16 mouse cellular contexts compared by ENCODE assay signal in the genomic region with DNA sequence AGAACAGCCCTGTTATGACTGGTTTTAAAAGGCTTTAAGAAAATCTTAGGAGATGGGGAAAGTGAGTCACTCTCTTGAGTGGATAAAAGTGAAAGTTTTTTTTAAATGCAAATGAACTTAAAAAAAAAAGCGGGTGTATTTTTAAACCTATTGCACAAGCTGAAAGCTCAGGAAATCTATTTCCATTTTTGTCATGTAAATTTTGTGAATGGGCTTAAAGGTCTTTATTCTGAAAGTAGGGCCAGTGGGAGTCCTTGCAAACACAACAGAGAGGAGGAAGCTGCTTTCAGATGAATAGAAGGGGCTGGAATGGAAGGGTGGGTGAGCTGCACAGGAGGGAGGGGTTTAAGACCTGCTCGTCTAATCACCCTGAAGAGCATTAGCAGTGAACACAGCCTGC.
A peak's percentile ranks its signal among the peaks of the same experiment; 100 is the strongest.
DNase-seq lines count a peak whose midpoint lies in the region; ATAC-seq and TF ChIP-seq lines count a peak whose summit lies in the region.
"Had no signal": no experiment of that assay in that cellular context is flagged by ENCODE, and none has a peak within 500 bp of the region (broad histone marks: within the 10 kb centered on the region; RNA-seq: fewer than 3 reads in every experiment).

No protein-coding gene starts in this region.

- TF ChIP-seq POLR2A in kidney, adult 2 months (IDR thresholded peaks at IDR 0.05; ENCODE audit: low read depth, low read length) = no peak

- no peak for TF ChIP-seq CTCF in hindbrain, postnatal 0 days (IDR thresholded peaks at IDR 0.05; ENCODE audit: low read depth)
- TF ChIP-seq CTCF in intestine, postnatal 0 days (IDR thresholded peaks at IDR 0.05; ENCODE audit: low read depth) = no peak
- TF ChIP-seq CTCF in kidney, adult 2 months (conservative IDR thresholded peaks at IDR 0.05; ENCODE audit: insufficient read depth, insufficient read length, low read depth, low read length) = no peak

- no peak overlapping the region for H3K4me3 ChIP-seq in hindbrain, embryonic 10.5 days
- H3K4me3 ChIP-seq in hindbrain, postnatal 0 days (ENCODE audit: low read length) = no peak overlapping the region
- no peak overlapping the region for H3K4me3 ChIP-seq in forebrain, embryonic 12.5 days (replicated peaks)
- no peak overlapping the region for H3K4me3 ChIP-seq in midbrain, embryonic 13.5 days (replicated peaks)
- no peak overlapping the region for H3K4me3 ChIP-seq in intestine, postnatal 0 days (ENCODE audit: low read depth, low read length)
- H3K4me3 ChIP-seq in kidney, adult 2 months (ENCODE audit: insufficient read depth, low read depth, low read length) = no peak overlapping the region

- no peak overlapping the region for H3K27ac ChIP-seq in hindbrain, embryonic 10.5 days
- no peak overlapping the region for H3K27ac ChIP-seq in hindbrain, postnatal 0 days
- no peak overlapping the region for H3K27ac ChIP-seq in forebrain, embryonic 12.5 days
- H3K27ac ChIP-seq in midbrain, embryonic 13.5 days = no peak overlapping the region
- H3K27ac ChIP-seq in intestine, postnatal 0 days (ENCODE audit: low read depth, low read length) = no peak overlapping the region
- H3K27ac ChIP-seq in kidney, adult 2 months (ENCODE audit: insufficient read depth, low read depth, low read length) = no peak overlapping the region
- H3K27ac ChIP-seq: liver, embryonic 14.5 days had no signal

- H3K36me3 ChIP-seq in hindbrain, embryonic 10.5 days = no peaks in the 10 kb centered on the region
- H3K36me3 ChIP-seq in hindbrain, postnatal 0 days (ENCODE audit: insufficient read depth, low read length) = no peaks in the 10 kb centered on the region
- H3K36me3 ChIP-seq in forebrain, embryonic 12.5 days (replicated peaks) = no peaks in the 10 kb centered on the region
- no peaks in the 10 kb centered on the region for H3K36me3 ChIP-seq in midbrain, embryonic 13.5 days
- no peaks in the 10 kb centered on the region for H3K36me3 ChIP-seq in intestine, postnatal 0 days (ENCODE audit: control insufficient read depth, insufficient read depth)
- H3K36me3 ChIP-seq in kidney, adult 2 months (ENCODE audit: control insufficient read depth, insufficient read depth, low read length) = no peaks in the 10 kb centered on the region

- no peaks in the 10 kb centered on the region for H3K9me3 ChIP-seq in hindbrain, embryonic 10.5 days
- H3K9me3 ChIP-seq in hindbrain, postnatal 0 days (ENCODE audit: low read length) = no peaks in the 10 kb centered on the region
- no peaks in the 10 kb centered on the region for H3K9me3 ChIP-seq in forebrain, embryonic 12.5 days
- no peaks in the 10 kb centered on the region for H3K9me3 ChIP-seq in midbrain, embryonic 13.5 days
- no peaks in the 10 kb centered on the region for H3K9me3 ChIP-seq in intestine, postnatal 0 days (ENCODE audit: control insufficient read depth)

- H3K27me3 ChIP-seq in hindbrain, embryonic 10.5 days (ENCODE audit: insufficient read depth, poor library complexity, severe bottlenecking) = no peaks in the 10 kb centered on the region
- H3K27me3 ChIP-seq in hindbrain, postnatal 0 days (ENCODE audit: insufficient read depth, low read length) = no peaks in the 10 kb centered on the region
- no peaks in the 10 kb centered on the region for H3K27me3 ChIP-seq in forebrain, embryonic 12.5 days
- no peaks in the 10 kb centered on the region for H3K27me3 ChIP-seq in midbrain, embryonic 13.5 days
- H3K27me3 ChIP-seq in intestine, postnatal 0 days (replicated peaks; ENCODE audit: control insufficient read depth, insufficient read depth, low read length) = no peaks in the 10 kb centered on the region
- H3K27me3 ChIP-seq in kidney, adult 2 months (replicated peaks; ENCODE audit: control insufficient read depth, insufficient read depth, low read length) = no peaks in the 10 kb centered on the region

- peak; percentile 21 for DNase-seq in hindbrain, embryonic 10.5 days (ENCODE audit: low spot score)
- DNase-seq in hindbrain, postnatal 0 days (ENCODE audit: low spot score) = no peak
- peak; percentile 40 for DNase-seq in WW6 (ENCODE audit: low read depth, low spot score)
- DNase-seq in kidney, adult 8-10 months = no peak
- DNase-seq in kidney, adult 2 months = no peak
- DNase-seq: adrenal gland, postnatal 10 days; cerebellum, adult 11 months; heart, adult 11 months; heart, postnatal 10 days; left cerebral cortex, postnatal 4 days; lung, postnatal 4 days had no signal

- peaks cover 8% of the 10 kb centered on the region; the same call in 1 of the 2 replicates for H3K4me1 ChIP-seq in hindbrain, embryonic 10.5 days (replicated peaks)
- H3K4me1 ChIP-seq in hindbrain, postnatal 0 days (ENCODE audit: insufficient read depth, low read length) = no peaks in the 10 kb centered on the region
- H3K4me1 ChIP-seq in forebrain, embryonic 12.5 days = peaks cover 5% of the 10 kb centered on the region; the same call in 1 of the 2 replicates
- H3K4me1 ChIP-seq in midbrain, embryonic 13.5 days (replicated peaks) = peaks cover 5% of the 10 kb centered on the region; the same call in 1 of the 2 replicates
- no peaks in the 10 kb centered on the region for H3K4me1 ChIP-seq in intestine, postnatal 0 days (replicated peaks; ENCODE audit: control insufficient read depth, insufficient read depth, low read length)
- H3K4me1 ChIP-seq in kidney, adult 2 months (ENCODE audit: control insufficient read depth, insufficient read depth, low read length) = no peaks in the 10 kb centered on the region

- ATAC-seq in hindbrain, postnatal 0 days = no peak
- peak; percentile 93 for ATAC-seq in forebrain, embryonic 12.5 days (ENCODE audit: low FRiP score)
- ATAC-seq in midbrain, embryonic 13.5 days = peak; percentile 98
- ATAC-seq in intestine, postnatal 0 days = no peak
- ATAC-seq: intestine, embryonic 16.5 days had no signal

- no peak overlapping the region for H3K9ac ChIP-seq in hindbrain, postnatal 0 days (replicated peaks; ENCODE audit: low read length)
- no peak overlapping the region for H3K9ac ChIP-seq in forebrain, embryonic 12.5 days
- no peak overlapping the region for H3K9ac ChIP-seq in midbrain, embryonic 13.5 days (replicated peaks)
- no peak overlapping the region for H3K9ac ChIP-seq in intestine, postnatal 0 days (ENCODE audit: low read depth, low read length)
- H3K9ac ChIP-seq: liver, embryonic 14.5 days had no signal

- WGBS in hindbrain, embryonic 10.5 days = 18% methylated on average over 2 of the region's 2 CpGs
- WGBS in hindbrain, postnatal 0 days = 19% methylated on average over 2 of the region's 2 CpGs
- 4% methylated on average over 2 of the region's 2 CpGs for WGBS in forebrain, embryonic 12.5 days
- 0% methylated on average over 2 of the region's 2 CpGs for WGBS in midbrain, embryonic 13.5 days
- WGBS in intestine, postnatal 0 days = 42% methylated on average over 2 of the region's 2 CpGs
- 35% methylated on average over 2 of the region's 2 CpGs for WGBS in kidney, adult 2 months

- no peak overlapping the region for H3K4me2 ChIP-seq in hindbrain, postnatal 0 days (ENCODE audit: low read depth, low read length)
- H3K4me2 ChIP-seq in forebrain, embryonic 12.5 days = no peak overlapping the region
- no peak overlapping the region for H3K4me2 ChIP-seq in midbrain, embryonic 13.5 days (replicated peaks)
- H3K4me2 ChIP-seq in intestine, postnatal 0 days (replicated peaks; ENCODE audit: low read depth) = no peak overlapping the region

Comparison
In these comparisons a context has a peak if more than half of its experiments do, and no peak if none do; other contexts are left out.
1. DNase-seq: peak in hindbrain, embryonic 10.5 days (single experiment) and WW6 (single experiment); none in hindbrain, postnatal 0 days (single experiment), kidney, adult 8-10 months (0 of 2) and kidney, adult 2 months (single experiment).
2. ATAC-seq: peak in forebrain, embryonic 12.5 days (single experiment) and midbrain, embryonic 13.5 days (single experiment); none in hindbrain, postnatal 0 days (single experiment) and intestine, postnatal 0 days (single experiment).